Mouse (Mus musculus): ENCODE data around the gene Timp3.

DNA sequence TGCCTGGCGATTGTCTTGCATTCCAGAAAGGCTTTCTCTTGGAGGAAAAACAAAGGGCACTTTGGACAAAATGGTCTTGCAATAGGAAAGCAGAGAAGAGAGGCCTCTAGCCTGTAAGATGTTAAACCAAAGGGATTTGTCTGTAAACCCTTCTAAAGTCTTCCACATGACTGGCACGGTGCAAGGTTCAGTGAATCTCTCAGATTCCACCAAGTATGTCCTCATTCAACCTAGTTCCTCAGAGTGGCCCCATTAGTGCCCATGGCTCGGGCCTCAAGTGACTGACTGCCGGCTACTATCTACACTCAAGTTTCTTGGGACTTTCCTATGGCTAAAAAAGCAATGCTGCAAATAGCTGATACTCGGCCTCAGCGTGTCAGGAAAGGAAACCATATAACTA, 1.8 kb upstream of the Timp3 start:
- TF ChIP-seq POLR2A (IDR thresholded peaks at IDR 0.05; ENCODE audit: control insufficient read depth, extremely low read depth, insufficient read depth, low read length, poor library complexity) (no peak), CTCF (IDR thresholded peaks at IDR 0.05; ENCODE audit: borderline replicate concordance, control insufficient read depth, extremely low read depth, insufficient read depth, low read length, poor library complexity) (no peak)

Measured in thymus, adult 2 months (tissue).